ENCODE assay signal across 11 mouse cellular contexts in genomic region chr8:117859734-117860133, GRCm38 (mm10). TPM values are rescaled to one million over a fixed set of nuclear protein-coding genes. Genes with fewer than 3 reads are reported as not detected.
A peak's percentile ranks its signal among the peaks of the same experiment; 100 is the strongest.
DNase-seq lines count a peak whose midpoint lies in the region; ATAC-seq and TF ChIP-seq lines count a peak whose summit lies in the region.
"Had no signal": no experiment of that assay in that cellular context is flagged by ENCODE, and none has a peak within 500 bp of the region (broad histone marks: within the 10 kb centered on the region; RNA-seq: fewer than 3 reads in every experiment).

No protein-coding gene starts in this region.

- no peak for TF ChIP-seq EP300 in MEL (IDR thresholded peaks at IDR 0.05; ENCODE audit: low read depth in 1 of 2, low read length in 2 of 2)

- no peak overlapping the region for H3K27ac ChIP-seq in MEL (ENCODE audit: control insufficient read depth, low read depth, low read length)
- H3K27ac ChIP-seq: stomach, embryonic 15.5 days had no signal

- no peak for TF ChIP-seq CTCF in MEL (IDR thresholded peaks at IDR 0.05 in 2 of 3, conservative IDR thresholded peaks at IDR 0.05 in 1 of 3; ENCODE audit: control insufficient read depth in 1 of 3, insufficient read depth in 1 of 3, low read depth in 2 of 3, low read length in 3 of 3, poor library complexity in 1 of 3, severe bottlenecking in 1 of 3)

- TF ChIP-seq RAD21 in MEL (IDR thresholded peaks at IDR 0.05; ENCODE audit: low read depth, low read length) = no peak

- peaks cover 0 to 4% of the 10 kb centered on the region in 2 experiments; a peak in 2 of 4 replicates for H3K4me1 ChIP-seq in MEL (ENCODE audit: control insufficient read depth in 1 of 2, insufficient read depth in 2 of 2, low read length in 2 of 2)

- no peak for ATAC-seq in cerebellum, adult (ENCODE audit: insufficient number of reproducible peaks, low FRiP score, low TSS enrichment)
- peak; percentile 24; the same call in 1 of the 2 replicates for ATAC-seq in megakaryocyte-erythroid progenitor cell, adult 5-6 weeks (replicated peaks; ENCODE audit: low FRiP score, low TSS enrichment, poor library complexity, severe bottlenecking)
- ATAC-seq in megakaryocyte, adult 5-6 weeks (ENCODE audit: poor library complexity, severe bottlenecking) = no peak

- TF ChIP-seq POLR2A in MEL (IDR thresholded peaks at IDR 0.05; ENCODE audit: control insufficient read depth in 1 of 2, insufficient read depth in 1 of 2, low read depth in 1 of 2, low read length in 2 of 2, poor library complexity in 1 of 2) = no peak

- peak overlapping the region in 1 of 2 experiments; percentile 6; a peak in 1 of 4 replicates for H3K4me3 ChIP-seq in MEL (ENCODE audit: control insufficient read depth in 1 of 2, insufficient read depth in 1 of 2, low read depth in 2 of 2, low read length in 2 of 2)
- H3K4me3 ChIP-seq: myocyte; stomach, embryonic 15.5 days had no signal

- H3K9ac ChIP-seq in MEL (ENCODE audit: control insufficient read depth, low read depth, low read length, poor library complexity, severe bottlenecking) = no peak overlapping the region
- H3K9ac ChIP-seq: stomach, embryonic 15.5 days had no signal

- H3K27me3 ChIP-seq in MEL (ENCODE audit: control insufficient read depth in 1 of 2, insufficient read depth in 2 of 2, low read length in 2 of 2) = no peaks in the 10 kb centered on the region
- H3K27me3 ChIP-seq: stomach, embryonic 15.5 days had no signal

- no peaks in the 10 kb centered on the region for H3K9me3 ChIP-seq in MEL (replicated peaks; ENCODE audit: insufficient read depth, low read length)
- H3K9me3 ChIP-seq: stomach, embryonic 15.5 days had no signal

- H3K79me2 ChIP-seq in MEL (ENCODE audit: control insufficient read depth, insufficient read depth, low read length, poor library complexity) = no peaks in the 10 kb centered on the region

- H3K36me3 ChIP-seq in MEL (ENCODE audit: control insufficient read depth in 1 of 2, insufficient read depth in 2 of 2, low read length in 2 of 2) = peaks cover 0 to 2% of the 10 kb centered on the region in 2 experiments; a peak in 1 of 4 replicates
- H3K36me3 ChIP-seq: stomach, embryonic 15.5 days had no signal

- DNase-seq in cerebellum, postnatal 10 days = peak; percentile 20 to 24
- DNase-seq in MEL (ENCODE audit: low read depth, low spot score) = peak; percentile 32
- DNase-seq in forelimb bud, embryonic 11.5 days (ENCODE audit: low read depth, low spot score) = peak; percentile 13
- no peak for DNase-seq in ovary, postnatal 10 days (ENCODE audit: low spot score)
- DNase-seq in frontal cortex, postnatal 14 days (ENCODE audit: low spot score in 2 of 2) = no peak
- DNase-seq: left cerebral cortex, postnatal 4 days had no signal

TF ChIP-seq in MEL, 35 proteins besides CTCF, POLR2A, EP300 and RAD21:
- no peak for TF ChIP-seq CHD1 (IDR thresholded peaks at IDR 0.05; ENCODE audit: low read depth, low read length)
- TF ChIP-seq POLR2AphosphoS2 (IDR thresholded peaks at IDR 0.05; ENCODE audit: low read length) = no peak
- TF ChIP-seq E2F4 (IDR thresholded peaks at IDR 0.05; ENCODE audit: borderline replicate concordance, low read depth, low read length) = no peak
- no peak for TF ChIP-seq KAT2A (conservative IDR thresholded peaks at IDR 0.05; ENCODE audit: low read depth, low read length)
- TF ChIP-seq NRF1 (IDR thresholded peaks at IDR 0.05; ENCODE audit: insufficient read depth, low read depth, low read length, poor library complexity, severe bottlenecking) = no peak
- TF ChIP-seq GABPA (IDR thresholded peaks at IDR 0.05; ENCODE audit: low read depth, low read length) = no peak
- no peak for TF ChIP-seq ZC3H11A (IDR thresholded peaks at IDR 0.05; ENCODE audit: low read depth, low read length)
- no peak for TF ChIP-seq TBP (IDR thresholded peaks at IDR 0.05; ENCODE audit: low read depth, low read length)
- TF ChIP-seq MEF2A (IDR thresholded peaks at IDR 0.05; ENCODE audit: extremely low read depth, insufficient replicate concordance, low read depth, low read length, poor library complexity, severe bottlenecking) = no peak
- TF ChIP-seq TCF12 (IDR thresholded peaks at IDR 0.05; ENCODE audit: low read depth, low read length) = no peak
- TF ChIP-seq SMC3 (IDR thresholded peaks at IDR 0.05; ENCODE audit: low read depth, low read length) = no peak
- no peak for TF ChIP-seq NELFE (IDR thresholded peaks at IDR 0.05; ENCODE audit: low read depth, low read length)
- TF ChIP-seq ZKSCAN1 (IDR thresholded peaks at IDR 0.05; ENCODE audit: low read depth, low read length) = no peak
- no peak for TF ChIP-seq SIN3A (IDR thresholded peaks at IDR 0.05; ENCODE audit: low read length)
- TF ChIP-seq HCFC1 (IDR thresholded peaks at IDR 0.05; ENCODE audit: low read depth, low read length) = no peak
- no peak for TF ChIP-seq ZNF384 (IDR thresholded peaks at IDR 0.05; ENCODE audit: low read depth, low read length)
- no peak for TF ChIP-seq USF1 (IDR thresholded peaks at IDR 0.05; ENCODE audit: low read depth, low read length)

RNA-seq across cellular contexts. Expression of gene Mphosph6, which starts 58.0 kb away (rescaled TPM):
- total RNA-seq in MEL (2012; rRNA removed) = 54.5 and 67.8 TPM in 2 replicates
- polyA plus RNA-seq in MEL (2012; ENCODE audit: insufficient read depth in 1 of 2, insufficient read length in 2 of 2, low read depth in 1 of 2, low replicate concordance in 2 of 2, missing spikeins in 1 of 2) = 10 to 100 TPM in 1 of 2 experiments, not detected in 1; 98.8 TPM
- total RNA-seq in megakaryocyte-erythroid progenitor cell, adult 5-6 weeks (2014; fragmentation: Nextera tagmentation) = 60.1 and 75.8 TPM in 2 replicates
- 61.9 and 62.5 TPM in 2 replicates for total RNA-seq in megakaryocyte-erythroid progenitor cell, adult 5-6 weeks (2017)
- 31.7 and 32.5 TPM in 2 replicates for total RNA-seq in megakaryocyte, adult 5-6 weeks (2015)
- 25.1 and 33.8 TPM in 2 replicates for total RNA-seq in megakaryocyte, adult 5-6 weeks (2017)

Comparison
In these comparisons a context has a peak if more than half of its experiments do, and no peak if none do; other contexts are left out.
1. DNase-seq: peak in cerebellum, postnatal 10 days (2 of 2), MEL (single experiment) and forelimb bud, embryonic 11.5 days (single experiment); none in ovary, postnatal 10 days (single experiment) and frontal cortex, postnatal 14 days (0 of 2).